Mouse (Mus musculus): ENCODE measurements at regions not wholly inside any gene's neighbourhood (a gene's known extent, or its start where the extent isn't known, plus 50 kb on each side); places are given as distances from the start of the nearest gene placed in this dataset.

GRCm38 (mm10) chr1:78761061-78761515 is 55.5 kb upstream of the Kcne4 start:
- peak in 1 of 2 experiments; percentile 5 for DNase-seq (ENCODE audit: low spot score in 2 of 2)

Measured in right cerebral cortex, adult 2 months (tissue).